Mouse (Mus musculus) left cerebral cortex, postnatal 10 days (tissue): ENCODE measurements around the gene Nt5c1b. TPM values are rescaled to one million over a fixed set of nuclear protein-coding genes. Genes with fewer than 3 reads are reported as not detected.

ENCODE experiments used
- total RNA-seq, 2 experiments: library from RNA; stranded (reverse); gene quantifications; 2 replicates each; pipeline ENCODE4 v1.2.3; 2021

Nt5c1b gene
- total RNA-seq, 2 experiments from 2014 or later = not detected

Other genes with a start within 250 kb of the Nt5c1b start
- 10 to 100 TPM; 31.8 to 33.6 TPM for gene Rdh14, start 20.8 kb downstream of the Nt5c1b start, total RNA-seq